Mouse (Mus musculus) MEL (cell line): Measurements from ENCODE around the gene Socs1. TPM values are rescaled to one million over a fixed set of nuclear protein-coding genes. Genes with fewer than 3 reads are reported as not detected.

Experiments
- DNase-seq: peaks from one replicate; pipeline ENCODE4 v3.0.0; 2011; ENCODE audit warnings: low read depth, low spot score
- H3K27ac ChIP-seq: 2 replicates; pipeline ENCODE4 v1.5.1; 2012; ENCODE audit warnings: low read depth, mild to moderate bottlenecking, control low read depth, low read length, moderate library complexity; ENCODE audit not compliant: control insufficient read depth
- H3K27me3 ChIP-seq, 2 experiments: fragments of 150-350 bp in 1 of 2; sonication (generic) in 1 of 2; 2 replicates each; pipeline ENCODE4 v1.6.1; 2012; ENCODE audit warnings: low read length in 2 of 2, mild to moderate bottlenecking in 2 of 2, improper control_type of control experiment in 1 of 2, moderate library complexity in 1 of 2; ENCODE audit not compliant: insufficient read depth in 2 of 2, control insufficient read depth in 1 of 2
- H3K36me3 ChIP-seq, 2 experiments: 2 replicates each; pipeline ENCODE4 v1.6.1; 2012 to 2014; ENCODE audit warnings: low read length in 2 of 2, improper control_type of control experiment in 1 of 2, inconsistent platforms in 1 of 2, mild to moderate bottlenecking in 1 of 2; ENCODE audit not compliant: insufficient read depth in 2 of 2, control insufficient read depth in 1 of 2
- H3K4me1 ChIP-seq, 2 experiments: fragments of 150-350 bp in 1 of 2; sonication (generic) in 1 of 2; 2 replicates each; pipeline ENCODE4 v1.6.1; 2012; ENCODE audit warnings: low read length in 2 of 2, improper control_type of control experiment in 1 of 2, mild to moderate bottlenecking in 1 of 2; ENCODE audit not compliant: insufficient read depth in 2 of 2, control insufficient read depth in 1 of 2
- H3K4me3 ChIP-seq, 2 experiments: fragments of 150-350 bp in 1 of 2; sonication (generic) in 1 of 2; 2 replicates each; pipeline ENCODE4 v1.5.1; 2012; ENCODE audit warnings: low read depth in 2 of 2, low read length in 2 of 2, mild to moderate bottlenecking in 2 of 2, moderate library complexity in 2 of 2, control low read depth in 1 of 2, improper control_type of control experiment in 1 of 2; ENCODE audit not compliant: control insufficient read depth in 1 of 2, insufficient read depth in 1 of 2
- H3K79me2 ChIP-seq: 2 replicates; pipeline ENCODE4 v1.6.1; 2012; ENCODE audit warnings: mild to moderate bottlenecking, low read length, moderate library complexity; ENCODE audit not compliant: control insufficient read depth, poor library complexity, insufficient read depth
- H3K9ac ChIP-seq: 2 replicates; pipeline ENCODE4 v1.6.1; 2012; ENCODE audit warnings: low read depth, mild to moderate bottlenecking, control low read depth, low read length, moderate library complexity; ENCODE audit not compliant: control insufficient read depth, poor library complexity, severe bottlenecking
- H3K9me3 ChIP-seq: fragments of 150-350 bp; sonication (generic); replicated peaks from 2 replicates; pipeline ENCODE4 v1.6.1; 2012; ENCODE audit warnings: mild to moderate bottlenecking, low read length, improper control_type of control experiment, moderate library complexity; ENCODE audit not compliant: insufficient read depth
- BHLHE40 ChIP-seq: IDR thresholded peaks from 2 replicates; pipeline ENCODE4 v1.6.1; 2012; ENCODE audit warnings: low read depth, mild to moderate bottlenecking, inconsistent platforms, low read length, improper control_type of control experiment, borderline replicate concordance
- CHD1 ChIP-seq: IDR thresholded peaks from 2 replicates; pipeline ENCODE4 v1.6.1; 2012; ENCODE audit warnings: low read depth, mild to moderate bottlenecking, inconsistent platforms, low read length, improper control_type of control experiment
- CHD2 ChIP-seq: IDR thresholded peaks from 2 replicates; pipeline ENCODE4 v1.6.1; 2011; ENCODE audit warnings: low read length, improper control_type of control experiment
- ELF1 ChIP-seq: IDR thresholded peaks from 2 replicates; pipeline ENCODE4 v1.6.1; 2014; ENCODE audit warnings: low read depth, mild to moderate bottlenecking, inconsistent platforms, low read length, improper control_type of control experiment, moderate library complexity
- ETS1 ChIP-seq: IDR thresholded peaks from 2 replicates; pipeline ENCODE4 v1.6.1; 2012; ENCODE audit warnings: low read depth, mild to moderate bottlenecking, inconsistent platforms, low read length, improper control_type of control experiment, moderate library complexity
- GABPA ChIP-seq: IDR thresholded peaks from 2 replicates; pipeline ENCODE4 v1.6.1; 2012; ENCODE audit warnings: low read depth, mild to moderate bottlenecking, inconsistent platforms, low read length, improper control_type of control experiment, moderate library complexity
- GATA1 ChIP-seq: IDR thresholded peaks from 2 replicates; pipeline ENCODE4 v1.6.1; 2011; ENCODE audit warnings: low read depth, low read length, improper control_type of control experiment
- MAX ChIP-seq: IDR thresholded peaks from 2 replicates; pipeline ENCODE4 v1.6.1; 2011; ENCODE audit warnings: low read length, improper control_type of control experiment
- MXI1 ChIP-seq: IDR thresholded peaks from 2 replicates; pipeline ENCODE4 v1.6.1; 2011; ENCODE audit warnings: mild to moderate bottlenecking, low read depth, low read length, improper control_type of control experiment
- MYB ChIP-seq: IDR thresholded peaks from 2 replicates; pipeline ENCODE4 v1.6.1; 2011; ENCODE audit warnings: mild to moderate bottlenecking, low read depth, low read length, improper control_type of control experiment
- POLR2A ChIP-seq, 2 experiments: IDR thresholded peaks; 2 replicates each; pipeline ENCODE4 v1.6.1; 2011 to 2012; ENCODE audit warnings: low read length in 2 of 2, mild to moderate bottlenecking in 2 of 2, control low read depth in 1 of 2, improper control_type of control experiment in 1 of 2, low read depth in 1 of 2, moderate library complexity in 1 of 2; ENCODE audit not compliant: control insufficient read depth in 1 of 2, insufficient read depth in 1 of 2, poor library complexity in 1 of 2
- RAD21 ChIP-seq: IDR thresholded peaks from 2 replicates; pipeline ENCODE4 v1.6.1; 2011; ENCODE audit warnings: mild to moderate bottlenecking, low read depth, low read length, improper control_type of control experiment
- RCOR1 ChIP-seq: IDR thresholded peaks from 2 replicates; pipeline ENCODE4 v1.6.1; 2012; ENCODE audit warnings: low read depth, mild to moderate bottlenecking, inconsistent platforms, low read length, improper control_type of control experiment
- SMC3 ChIP-seq: IDR thresholded peaks from 2 replicates; pipeline ENCODE4 v1.6.1; 2011; ENCODE audit warnings: low read depth, low read length, improper control_type of control experiment
- UBTF ChIP-seq: IDR thresholded peaks from 2 replicates; pipeline ENCODE4 v1.6.1; 2012; ENCODE audit warnings: low read depth, mild to moderate bottlenecking, inconsistent platforms, low read length, improper control_type of control experiment, moderate library complexity, borderline replicate concordance; ENCODE audit not compliant: insufficient read depth
- polyA plus RNA-seq, 2 experiments: library from polyadenylated mRNA; stranded (reverse) in 1 of 2; unstranded in 1 of 2; fragments of >175 nt in 1 of 2; fragments of >200 nt in 1 of 2; gene quantifications; 2 replicates each; pipeline versions ENCODE4 v1.2.1 to v1.2.4; 2012; ENCODE audit warnings: low replicate concordance in 2 of 2, low read depth in 1 of 2; ENCODE audit not compliant: insufficient read length in 2 of 2, insufficient read depth in 1 of 2, missing spikeins in 1 of 2
- total RNA-seq: library from RNA; depleted of rRNA; stranded (reverse); fragments of 300-350 nt; gene quantifications from 2 replicates; pipeline ENCODE4 v1.2.3, GENCODE M21; 2012

Socs1 gene
- total and polyA plus RNA-seq, 3 experiments = 0.12 to 0.36 TPM; not detected in 1

GRCm38 (mm10) chr16:10761182-10761581, 24.2 kb downstream of the Socs1 start:
- no peaks in the 10 kb centered on the region for H3K9me3 ChIP-seq
- no peaks in the 10 kb centered on the region for H3K36me3 ChIP-seq
- TF ChIP-seq ETS1 (no peak), ELF1 (no peak), RCOR1 (no peak), CHD1 (no peak), SMC3 (no peak), UBTF (no peak), RAD21 (no peak), POLR2A (IDR thresholded peaks at IDR 0.05; ENCODE audit: control insufficient read depth in 1 of 2, insufficient read depth in 1 of 2, low read depth in 1 of 2, low read length in 2 of 2, poor library complexity in 1 of 2) (no peak), GATA1 (no peak), GABPA (no peak), CHD2 (no peak), BHLHE40 (no peak), MAX (no peak), MXI1 (no peak)
- H3K79me2 ChIP-seq = no peaks in the 10 kb centered on the region
- H3K4me3 ChIP-seq = no peak overlapping the region
- H3K27me3 ChIP-seq = no peaks in the 10 kb centered on the region
- DNase-seq = no peak
- H3K27ac ChIP-seq = no peak overlapping the region
- no peak overlapping the region for H3K9ac ChIP-seq
- peaks cover 0 to 10% of the 10 kb centered on the region in 2 experiments; a peak in 2 of 4 replicates for H3K4me1 ChIP-seq

- Histone ChIP-seq H3K27ac (no peak overlapping the region), H3K36me3 (no peaks in the 10 kb centered on the region), H3K79me2 (no peaks in the 10 kb centered on the region), H3K4me1 (peaks cover 0 to 7% of the 10 kb centered on the region in 2 experiments; a peak in 2 of 4 replicates), H3K4me3 (no peak overlapping the region), H3K27me3 (peaks cover 0 to 2% of the 10 kb centered on the region in 2 experiments; a peak in 3 of 4 replicates), H3K9ac (no peak overlapping the region), H3K9me3 (no peaks in the 10 kb centered on the region)
- TF ChIP-seq MXI1 = no peak
- no peak for TF ChIP-seq MYB
- TF ChIP-seq BHLHE40 = no peak
- no peak for DNase-seq
These were observed 29.2 kb downstream of the Socs1 start for GRCm38 (mm10) chr16:10756168-10756567.
